Mouse (Mus musculus) left cerebral cortex, postnatal 10 days (tissue): ENCODE data around the gene Tenm2. TPM values are rescaled to one million over a fixed set of nuclear protein-coding genes. Genes with fewer than 3 reads are reported as not detected.

Experiments used
- DNase-seq, 2 experiments: peaks; one replicate each; pipeline ENCODE4 v3.0.0; 2021 to 2022; ENCODE audit warnings: low spot score in 2 of 2, mixed read lengths in 1 of 2; ENCODE audit errors: extremely low spot score in 1 of 2
- intact Hi-C: fragments of 180-260 bp; cut with DNase I; formaldehyde crosslinking; loops from one replicate; pipeline ENCODE4 v1.15.1; 2025
- total RNA-seq, 2 experiments: library from RNA; stranded (reverse); gene quantifications; 2 replicates each; pipeline ENCODE4 v1.2.3; 2021

Tenm2 gene
- total RNA-seq, 2 experiments from 2014 or later: 112 to 116 TPM

DNA sequence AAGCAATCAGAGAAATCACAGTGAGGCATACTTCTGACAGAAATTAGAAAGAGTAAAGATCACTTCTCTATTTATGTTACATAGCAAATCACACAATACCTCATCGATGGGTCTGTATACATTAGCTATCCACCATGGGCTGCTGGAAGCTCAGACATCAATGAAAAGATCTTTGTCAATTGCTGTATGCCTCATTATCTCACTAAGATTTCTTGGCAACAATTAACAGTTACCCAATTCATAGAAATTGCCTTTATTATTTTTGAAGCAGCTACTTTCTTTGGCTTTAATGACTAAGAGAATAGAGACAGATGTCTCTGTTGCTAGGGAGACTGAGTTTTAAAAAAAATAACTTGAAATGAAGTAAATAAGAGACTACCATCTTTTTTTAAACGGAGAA is 106.9 kb downstream of the Tenm2 start:
- DNase-seq: no peak
- intact Hi-C loops: no loop called here

DNA sequence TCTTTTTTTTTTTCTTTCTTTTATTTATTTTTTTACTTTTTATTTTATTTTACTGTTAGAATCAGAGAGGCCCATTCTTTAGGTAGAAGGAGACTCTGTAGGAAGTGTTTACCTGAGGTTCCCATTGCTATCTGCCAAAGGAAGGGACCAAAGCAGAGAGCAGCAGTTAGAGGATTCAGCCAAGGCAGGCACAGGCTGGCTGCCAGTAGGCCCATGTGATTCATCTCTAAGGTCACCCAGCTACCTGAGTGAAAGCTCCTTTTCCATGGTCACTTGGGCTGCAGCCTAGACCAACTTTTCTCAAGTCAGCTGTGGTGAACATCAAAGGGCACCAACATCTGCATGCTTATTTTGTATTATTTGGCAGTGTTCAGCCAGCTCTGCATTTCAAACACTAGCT is 117.7 kb downstream of the Tenm2 start:
- intact Hi-C loops: no loop called here

DNA sequence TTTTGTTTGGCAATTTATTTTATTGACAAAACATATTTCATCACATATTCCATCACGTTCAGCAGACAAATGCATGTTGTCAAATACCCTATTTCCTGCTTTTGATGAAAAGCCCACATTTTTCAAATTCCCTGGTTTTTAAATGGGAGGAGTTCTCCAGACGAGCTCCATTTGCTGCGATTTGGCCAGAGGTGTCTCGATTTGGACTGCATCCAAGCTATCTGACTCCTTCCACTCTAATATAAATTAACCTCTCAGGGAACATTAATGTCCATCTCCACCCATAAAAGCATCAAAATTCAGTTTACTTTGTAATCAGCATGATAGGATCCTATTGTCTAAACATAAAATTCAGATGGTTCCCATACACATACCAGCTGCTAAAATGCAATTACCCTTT is 120.6 kb downstream of the Tenm2 start:
- intact Hi-C loops: no loop called here
- no peak for DNase-seq

More for the DNA sequence above, 117.7 kb downstream of the Tenm2 start:
- DNase-seq: no peak

DNA sequence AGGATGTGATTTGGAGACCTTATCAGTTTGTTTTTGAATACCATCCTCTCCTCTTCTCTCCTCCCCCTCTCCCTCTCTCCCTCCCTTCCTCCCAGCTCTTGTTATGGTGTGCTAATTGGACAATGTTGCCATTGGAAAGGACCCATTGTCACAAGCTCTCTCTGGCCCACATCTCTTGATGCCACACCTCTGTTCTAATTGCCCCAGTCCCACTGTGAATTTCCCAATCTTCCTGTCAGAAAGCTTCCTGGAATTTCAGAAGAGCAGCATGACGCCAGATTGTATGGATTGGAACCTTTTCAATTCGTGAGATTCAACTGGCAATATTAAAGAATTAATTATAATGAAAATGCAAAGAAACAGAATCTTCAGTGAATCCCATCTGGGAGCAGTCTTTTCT is 128.7 kb downstream of the Tenm2 start:
- intact Hi-C loops: no loop called here

DNA sequence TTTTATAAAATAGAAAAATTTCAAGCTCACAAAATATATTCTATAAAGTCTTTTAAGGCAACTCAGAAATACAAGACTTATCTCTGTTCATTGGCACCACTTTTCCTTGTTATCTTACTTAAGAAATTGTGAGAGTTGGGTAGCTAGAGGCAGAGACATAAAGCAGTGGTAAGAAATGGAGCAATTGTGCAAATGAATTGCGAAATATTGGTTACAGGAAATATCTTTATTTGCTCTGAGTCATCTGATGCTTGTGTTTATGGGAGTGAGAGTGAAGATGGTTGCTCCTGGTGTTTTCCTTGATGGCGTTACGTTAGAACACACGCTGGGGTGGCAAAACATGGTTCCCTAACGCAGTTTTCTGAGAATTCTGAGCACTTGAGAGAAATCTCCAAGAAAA is 156.4 kb downstream of the Tenm2 start:
- DNase-seq: no peak
- intact Hi-C loops: no loop called here

More for the DNA sequence above, 128.7 kb downstream of the Tenm2 start:
- no peak for DNase-seq

DNA sequence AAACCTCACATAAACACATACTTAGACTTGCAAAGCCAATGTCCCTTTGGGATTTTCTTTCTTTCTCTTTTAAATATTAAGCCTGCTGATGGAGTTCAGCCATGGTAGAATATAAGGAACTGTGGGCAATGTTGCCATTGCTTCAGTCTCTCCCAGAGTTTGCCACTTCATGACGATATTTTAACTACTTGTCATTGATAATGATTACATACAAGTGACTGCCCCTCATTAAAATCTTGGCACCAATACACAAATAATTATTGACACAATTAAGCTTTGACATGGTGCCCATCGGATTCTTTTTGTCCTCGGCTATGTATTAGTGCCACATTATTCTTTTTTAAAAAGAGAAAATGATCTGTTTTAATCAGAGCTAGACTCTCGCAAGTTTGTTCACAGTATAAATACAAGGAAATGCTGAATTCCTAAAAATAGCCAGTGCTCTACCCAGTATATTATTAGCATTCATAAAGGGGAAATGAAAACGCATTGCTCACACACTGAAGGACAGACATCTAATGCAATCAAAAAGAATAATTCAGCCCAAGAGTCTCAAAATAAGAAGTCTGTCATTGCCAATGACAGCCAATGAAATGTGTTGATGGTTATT is 158.7 kb downstream of the Tenm2 start:
- intact Hi-C loops: no loop called here
- no peak for DNase-seq

DNA sequence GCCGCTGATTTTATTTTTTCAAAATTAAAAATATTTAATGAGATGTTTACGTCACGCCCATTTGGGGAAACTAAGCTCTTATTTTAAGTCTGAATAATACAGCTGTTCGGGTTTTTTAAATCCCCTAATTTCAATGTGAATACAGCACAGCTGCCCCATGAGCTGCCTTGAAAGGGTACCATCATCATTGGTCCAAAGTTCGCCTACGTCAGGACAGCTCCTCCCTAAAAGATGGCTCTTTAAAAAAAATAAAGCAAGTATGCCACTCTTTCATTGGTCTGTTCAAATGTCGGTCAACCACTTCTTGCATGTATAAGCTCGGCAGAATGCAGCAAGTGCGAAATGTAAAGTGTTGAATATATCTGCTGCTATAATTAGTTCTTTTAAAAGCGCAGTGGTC is 160.4 kb downstream of the Tenm2 start:
- intact Hi-C loops: no loop called here
- no peak for DNase-seq

DNA sequence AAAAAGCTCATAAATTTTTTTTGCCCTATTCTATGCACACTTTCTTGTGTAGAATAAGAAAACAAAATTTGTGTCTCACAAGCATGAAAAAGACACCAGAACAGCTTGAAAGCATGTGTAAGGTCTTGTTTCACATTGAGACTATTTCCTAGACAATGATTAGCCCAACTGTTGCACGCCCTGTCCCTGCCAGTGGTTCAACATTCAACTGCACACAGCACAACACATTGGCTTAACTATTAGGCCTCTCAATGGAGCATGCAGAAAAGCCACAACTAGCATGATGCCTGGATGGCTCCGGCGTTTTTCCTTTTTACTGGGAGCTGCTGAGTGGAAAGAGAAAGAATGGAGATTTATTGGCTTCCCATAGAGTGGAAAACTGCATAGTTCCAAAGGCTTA is 170.3 kb downstream of the Tenm2 start:
- intact Hi-C loops: no loop called here
- no peak for DNase-seq

DNA sequence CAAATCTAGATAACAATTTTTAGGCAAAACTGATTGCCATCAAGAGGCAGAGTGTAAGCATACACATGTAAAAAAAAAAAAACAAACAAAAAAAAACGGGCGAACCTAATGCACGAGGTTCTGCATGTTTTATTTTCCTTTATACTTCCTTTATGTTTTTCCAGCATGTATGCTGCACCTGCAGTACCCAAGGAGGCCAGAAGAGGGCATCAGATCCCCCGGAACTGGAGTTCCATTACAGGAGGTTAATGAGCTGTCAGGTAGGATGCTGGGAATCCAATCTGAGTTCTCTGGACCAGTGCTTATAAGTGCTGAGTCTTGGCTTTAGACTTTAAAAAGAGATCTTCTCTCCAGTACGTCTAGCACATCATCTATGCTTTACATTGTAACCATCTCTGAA is 189.1 kb downstream of the Tenm2 start:
- intact Hi-C loops: no loop called here
- DNase-seq: peak in 1 of 2 experiments; percentile 18

DNA sequence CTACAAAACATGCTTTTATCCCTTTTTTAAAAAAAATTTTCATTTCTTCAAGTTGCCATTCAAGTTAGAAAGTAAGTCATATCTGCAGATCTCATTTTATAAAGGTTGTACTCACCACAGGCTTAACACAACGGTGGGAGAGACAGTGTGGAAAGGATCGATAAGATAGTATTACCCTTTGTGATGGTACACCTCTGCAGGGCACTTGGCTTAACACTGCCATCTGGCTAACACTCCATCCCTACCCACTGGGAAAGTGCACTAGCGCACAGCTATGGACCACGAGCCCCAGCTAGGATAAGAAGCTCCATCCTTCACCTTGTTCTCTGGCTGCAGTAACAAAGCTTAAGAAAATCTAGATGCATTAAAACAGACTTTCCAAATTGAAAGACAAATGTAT is 194.5 kb downstream of the Tenm2 start:
- DNase-seq: no peak
- intact Hi-C loops: no loop called here

DNA sequence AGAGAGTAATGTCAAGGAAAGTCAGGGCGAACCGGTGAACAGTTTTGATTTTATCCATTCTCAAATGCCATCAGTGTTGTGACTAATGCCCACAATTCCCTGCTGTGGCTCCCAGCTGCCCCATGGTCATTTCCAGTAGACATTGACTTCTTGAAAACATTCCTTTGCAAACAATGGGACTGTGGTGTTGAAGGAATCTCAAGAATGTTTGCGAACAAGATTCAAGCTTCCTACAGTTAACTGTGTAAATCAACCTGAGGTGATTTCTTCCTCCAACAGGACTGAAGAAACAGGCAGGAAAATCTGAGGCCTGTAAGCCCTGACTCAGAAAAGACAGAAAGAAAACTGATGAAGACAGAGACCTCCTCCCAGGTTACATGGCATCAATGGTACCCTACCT is 196.5 kb downstream of the Tenm2 start:
- intact Hi-C loops: no loop called here
- DNase-seq: no peak

DNA sequence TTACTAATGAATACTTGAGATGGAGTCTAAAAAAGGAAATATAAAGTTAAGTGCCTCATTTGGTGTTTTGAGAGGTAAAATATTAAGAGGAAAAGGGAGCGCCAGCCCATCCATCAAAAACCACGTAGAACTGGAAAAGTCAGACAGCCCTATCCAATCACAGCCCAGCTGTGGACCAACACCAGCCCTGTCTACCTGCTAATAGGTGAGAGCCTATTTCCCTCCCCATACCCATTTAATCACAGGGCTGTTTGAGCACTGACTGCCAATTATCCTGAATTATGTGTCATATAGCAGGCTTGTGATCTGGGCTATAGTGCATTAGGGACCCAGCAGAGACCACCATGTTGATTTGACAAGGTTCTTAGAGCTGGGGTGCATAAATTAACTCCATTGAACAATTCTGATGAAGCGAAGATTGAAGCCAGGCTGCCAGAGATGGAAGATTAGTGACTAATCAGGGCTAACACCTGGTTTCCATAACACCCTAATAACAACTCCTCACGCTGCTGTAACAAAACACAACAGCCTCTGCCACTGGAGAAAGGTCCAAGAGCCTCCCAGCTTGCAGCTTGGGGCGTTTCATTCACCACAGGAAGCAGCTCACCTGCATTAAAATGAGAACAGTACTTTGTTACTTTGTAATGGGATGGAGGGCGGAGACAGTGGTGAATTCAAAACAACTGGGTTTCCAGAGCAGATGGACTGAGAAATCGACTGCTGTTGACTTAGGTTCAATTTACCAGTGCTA is 204.3 kb downstream of the Tenm2 start:
- intact Hi-C loops: no loop called here
- no peak for DNase-seq

DNA sequence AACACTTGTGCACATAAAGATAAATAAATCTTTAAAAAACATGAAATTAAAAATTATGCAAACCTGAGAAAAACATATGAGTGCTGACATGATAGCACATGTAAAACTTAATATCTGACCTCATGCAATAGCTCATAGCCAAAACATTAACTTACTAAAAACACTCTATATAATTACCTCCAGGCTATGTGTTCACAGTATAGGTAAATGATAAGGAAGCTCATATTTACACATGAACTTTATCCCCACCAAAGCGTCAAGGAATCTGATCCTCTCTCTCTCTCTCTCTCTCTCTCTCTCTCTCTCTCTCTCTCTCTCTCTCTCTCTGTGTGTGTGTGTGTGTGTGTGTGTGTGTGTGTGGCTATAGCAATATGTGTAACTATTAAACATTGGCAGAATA is 223.9 kb downstream of the Tenm2 start:
- intact Hi-C loops: no loop called here
- no peak for DNase-seq

DNA sequence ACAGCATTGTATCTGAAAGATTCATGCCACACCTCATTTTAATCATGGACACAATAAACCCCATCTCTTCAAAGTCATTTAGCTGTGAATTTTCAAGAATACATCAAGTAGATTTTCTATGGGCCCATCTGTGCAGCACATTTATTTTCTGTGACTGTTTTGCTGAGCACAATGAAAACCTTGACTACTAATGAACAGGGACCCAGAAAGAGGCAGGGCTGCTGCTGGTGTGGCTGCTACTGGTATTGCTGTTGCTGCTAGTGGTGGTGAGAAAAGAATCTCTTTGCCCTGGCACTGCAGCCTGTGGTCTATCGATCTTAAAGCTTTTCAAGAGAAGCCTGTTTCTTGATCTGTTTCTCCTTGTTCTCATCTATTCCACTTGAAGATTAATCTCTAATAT is 226.5 kb downstream of the Tenm2 start:
- no peak for DNase-seq

DNA sequence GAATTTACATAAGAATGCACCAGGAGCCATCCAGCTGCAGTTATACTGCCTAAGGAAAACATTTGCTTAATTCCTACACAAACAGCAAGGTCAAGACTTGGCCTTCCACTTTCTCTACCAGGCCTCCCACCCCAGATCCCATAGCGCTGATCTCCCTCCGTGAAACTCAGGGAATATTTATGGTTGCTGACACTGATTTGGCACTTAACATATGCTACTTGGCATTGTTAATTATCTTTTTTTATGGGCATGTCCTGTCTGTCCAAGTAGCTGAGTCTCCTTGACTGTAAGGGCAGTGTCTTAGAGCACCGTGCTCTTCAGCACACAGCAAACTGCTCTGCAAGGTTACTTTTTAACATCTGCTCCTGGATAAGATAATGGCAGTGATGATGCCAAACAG is 238.1 kb downstream of the Tenm2 start:
- no peak for DNase-seq
- intact Hi-C loops: loop anchor here (10.0 kb wide), 1 partner anchor 187 kb away; no protein-coding TSS in a partner anchor

More for the DNA sequence above, 226.5 kb downstream of the Tenm2 start:
- intact Hi-C loops: no loop called here

DNA sequence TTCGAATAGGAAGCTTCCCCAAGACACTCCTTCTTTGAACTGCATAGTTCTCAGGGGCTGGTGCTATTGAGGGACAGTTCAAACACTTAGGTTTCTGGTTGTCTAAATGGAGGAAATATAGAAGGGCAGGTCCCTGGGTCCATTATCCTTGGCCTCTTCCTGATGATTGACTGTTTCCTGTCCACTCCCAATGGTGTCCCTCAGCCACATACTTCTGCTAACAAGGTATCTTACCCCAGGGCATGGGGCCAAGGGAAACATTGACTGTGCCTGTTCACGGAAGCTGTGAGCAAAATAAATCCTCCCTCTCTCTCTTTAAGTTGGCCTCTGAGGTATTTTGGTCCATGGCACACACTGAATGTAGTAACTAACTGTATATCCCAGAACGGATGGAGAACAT is 244.9 kb downstream of the Tenm2 start:
- intact Hi-C loops: loop anchor here (10.0 kb wide), 1 partner anchor 194 kb away; no protein-coding TSS in a partner anchor

DNA sequence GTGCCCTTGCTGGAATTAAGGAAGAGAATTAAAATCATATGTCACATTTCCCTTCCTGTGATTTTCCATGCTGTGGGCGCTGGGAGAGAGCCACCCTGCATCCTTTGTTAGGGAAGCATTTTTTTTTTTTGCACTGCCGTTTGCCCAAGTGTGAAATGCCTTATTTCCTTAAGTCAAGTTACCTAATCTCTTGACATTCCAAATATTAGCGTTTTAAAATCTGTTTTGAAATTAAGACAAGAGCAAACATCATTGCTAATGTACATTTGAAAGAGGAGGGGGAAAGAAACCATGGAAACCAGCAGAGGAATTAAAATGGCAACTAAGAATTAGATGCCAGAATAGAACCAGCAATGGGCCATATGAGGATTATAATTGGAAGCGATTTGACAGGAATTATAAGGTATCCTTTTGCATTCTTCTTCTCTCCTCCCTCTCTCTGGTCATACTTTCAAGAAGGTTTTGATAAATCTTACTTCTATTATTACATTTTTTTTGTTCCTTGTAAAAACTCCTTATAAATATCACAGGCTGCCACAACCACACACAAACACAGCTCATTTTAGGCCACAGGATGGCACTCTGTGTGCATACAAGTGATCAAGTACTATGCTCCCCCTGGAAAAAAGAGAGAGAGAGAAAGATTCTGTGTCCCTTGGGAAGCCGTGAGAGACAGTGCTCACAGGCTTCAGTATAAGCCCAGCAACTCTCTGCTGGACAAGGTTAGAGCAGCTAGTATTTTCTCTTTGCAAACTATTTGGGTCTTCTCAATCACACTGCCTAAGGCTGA is 246.8 kb downstream of the Tenm2 start:
- intact Hi-C loops: no loop called here
- peak; percentile 22 to 56 for DNase-seq

More for the DNA sequence above, 244.9 kb downstream of the Tenm2 start:
- DNase-seq: no peak

DNA sequence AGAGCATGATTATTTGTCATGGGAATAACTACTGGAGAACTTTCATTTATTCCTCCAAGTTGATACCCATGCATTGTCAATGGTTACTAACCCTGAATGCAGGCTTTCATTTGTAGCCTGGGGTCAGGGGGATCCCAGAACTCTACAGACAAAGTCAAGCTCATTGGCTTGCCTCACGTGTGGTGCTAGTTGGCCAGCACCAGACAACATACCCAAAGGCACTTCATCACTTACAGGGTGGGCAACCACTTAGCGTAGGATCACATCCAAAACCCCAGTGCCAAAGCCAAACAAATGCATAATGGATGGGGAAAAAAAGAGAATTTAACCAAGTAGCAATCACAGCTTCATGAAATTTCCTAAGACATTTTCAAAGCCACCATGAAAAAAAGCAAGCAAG is 261.6 kb downstream of the Tenm2 start:
- intact Hi-C loops: no loop called here
- DNase-seq: no peak

DNA sequence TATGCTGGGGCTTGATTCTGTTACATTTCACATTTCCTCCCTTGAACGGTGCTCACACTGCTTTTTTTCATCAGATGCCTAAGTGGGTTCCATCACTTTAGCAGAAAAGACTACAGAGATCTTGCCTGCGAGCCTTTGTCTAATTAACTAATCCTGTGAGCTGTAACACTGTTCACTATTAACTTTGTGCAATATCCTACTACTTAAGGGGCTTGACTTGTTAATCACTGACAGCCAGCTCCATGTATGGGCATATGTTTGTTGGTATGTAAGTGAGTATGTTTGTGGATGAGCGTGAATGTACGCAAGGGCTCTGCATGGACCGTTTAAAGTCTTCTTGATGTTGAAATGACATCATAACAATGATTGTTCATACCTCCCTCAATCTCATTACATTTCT is 277.7 kb downstream of the Tenm2 start:
- no peak for DNase-seq
- intact Hi-C loops: no loop called here

DNA sequence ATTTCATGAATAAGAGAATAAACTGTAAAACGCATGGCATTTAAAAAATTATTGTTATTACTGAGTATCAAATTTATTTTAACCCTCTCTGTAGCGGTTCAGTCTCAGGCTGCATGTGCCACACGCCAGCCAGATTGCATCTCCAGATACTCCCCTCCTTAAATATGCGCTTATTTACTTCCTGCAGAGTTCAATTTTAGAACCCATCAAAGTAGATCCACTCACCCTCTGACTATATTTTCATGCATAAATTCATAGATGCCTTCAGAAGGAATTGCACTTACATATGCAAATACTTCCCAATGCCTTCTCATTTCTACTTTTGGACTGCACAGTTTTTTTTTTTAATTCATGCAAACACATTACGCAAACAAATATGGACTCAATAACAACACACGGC is 294.3 kb downstream of the Tenm2 start:
- no peak for DNase-seq
- intact Hi-C loops: no loop called here
